Mouse (Mus musculus): ENCODE results near the gene Ntf3.

DNA sequence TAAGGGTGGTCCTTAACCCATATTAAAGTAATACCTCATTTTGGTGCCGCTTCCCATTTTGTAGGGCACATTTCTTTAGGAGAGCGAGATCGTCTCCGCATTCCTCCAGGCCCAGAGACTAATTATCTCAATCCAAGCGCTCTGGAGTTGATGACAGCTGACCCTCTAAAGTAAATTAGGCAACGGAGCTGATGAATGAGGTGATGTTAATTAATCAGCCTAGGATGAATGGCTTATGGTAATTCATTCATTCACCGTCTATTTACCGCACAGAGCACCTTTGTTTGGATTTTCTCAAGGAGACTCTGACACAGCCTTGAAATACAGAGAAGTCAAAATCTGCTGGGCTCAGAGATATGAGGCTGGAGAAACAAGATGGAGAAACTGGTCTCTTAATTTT, 20.7 kb upstream of the Ntf3 start:
- TF ChIP-seq MAX (IDR thresholded peaks at IDR 0.05; ENCODE audit: low read length) (no peak), POLR2A (IDR thresholded peaks at IDR 0.05; ENCODE audit: low read depth, low read length) (no peak), CTCF (conservative IDR thresholded peaks at IDR 0.05 in 1 of 2, IDR thresholded peaks at IDR 0.05 in 1 of 2; ENCODE audit: low read depth in 2 of 2, low read length in 2 of 2) (no peak), USF2 (conservative IDR thresholded peaks at IDR 0.05; ENCODE audit: low read depth, low read length) (no peak), MXI1 (IDR thresholded peaks at IDR 0.05; ENCODE audit: low read depth, low read length) (no peak), POLR2AphosphoS2 (IDR thresholded peaks at IDR 0.05; ENCODE audit: low read depth, low read length) (no peak), JUND (conservative IDR thresholded peaks at IDR 0.05; ENCODE audit: low read depth, low read length) (no peak)
